Mouse (Mus musculus): ENCODE measurements around the gene Snap23. TPM values are rescaled to one million over a fixed set of nuclear protein-coding genes. Genes with fewer than 3 reads are reported as not detected.
A peak's percentile ranks its signal among the peaks of the same experiment; 100 is the strongest.

The Snap23 gene
- total and polyA plus RNA-seq, 2 experiments, result 5.1 to 31.3 TPM

DNA sequence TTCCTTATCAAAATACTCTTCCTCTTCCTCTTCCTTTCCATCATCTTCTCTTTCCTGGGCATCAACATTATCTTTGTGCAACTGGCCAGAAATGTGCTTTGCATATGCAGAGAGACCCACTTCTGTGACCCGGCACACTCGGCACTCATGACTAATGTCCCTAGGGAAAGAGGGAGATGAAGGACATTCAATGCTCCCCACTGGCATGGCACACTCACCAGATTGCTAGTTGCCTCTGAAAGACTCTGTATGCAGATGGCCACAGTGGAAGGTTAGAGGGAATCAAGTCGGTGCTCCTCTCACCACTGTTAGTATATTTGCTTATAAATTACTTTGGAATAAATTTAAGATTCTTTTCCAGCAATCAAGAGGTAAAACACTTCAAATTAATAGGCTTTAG, 28.1 kb upstream of the Snap23 start:
- H3K9ac ChIP-seq (ENCODE audit: low read depth, low read length), result no peak overlapping the region

DNA sequence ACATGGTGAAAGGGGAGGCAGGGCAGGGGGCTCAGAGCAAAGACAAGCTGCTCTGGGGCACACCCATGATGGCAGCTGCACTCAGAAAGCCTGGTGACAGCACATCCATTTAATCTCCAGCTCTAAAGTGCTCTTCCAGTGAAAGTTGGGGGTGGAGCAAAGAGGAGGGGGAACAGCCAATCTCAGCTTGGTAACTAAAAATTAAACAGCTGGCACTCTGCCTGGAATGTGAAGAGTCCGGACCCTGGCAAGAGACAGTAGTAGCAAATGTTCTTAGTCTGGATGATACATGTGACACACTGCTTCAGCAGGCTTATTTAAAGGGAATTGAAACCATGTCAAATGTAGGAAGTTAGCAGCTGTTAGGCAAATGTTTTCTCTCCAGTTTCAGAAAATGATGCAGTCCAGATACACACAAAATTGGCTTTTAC, 27.7 kb upstream of the Snap23 start:
- no peaks in the 10 kb centered on the region for H3K27me3 ChIP-seq (ENCODE audit: control insufficient read depth, insufficient read depth, low read length)
- peaks cover 16% of the 10 kb centered on the region for H3K36me3 ChIP-seq (ENCODE audit: control insufficient read depth, insufficient read depth, low read length)
- H3K4me1 ChIP-seq (ENCODE audit: control insufficient read depth, insufficient read depth, low read length), result peaks cover 1% of the 10 kb centered on the region; the same call in 1 of the 2 replicates
- H3K4me3 ChIP-seq (ENCODE audit: insufficient read depth, low read depth, low read length), result no peak overlapping the region
- TF ChIP-seq POLR2A (IDR thresholded peaks at IDR 0.05; ENCODE audit: extremely low read depth, insufficient read depth, low read length) (no peak), CTCF (IDR thresholded peaks at IDR 0.05; ENCODE audit: low read depth, low read length) (no peak)
- no peak overlapping the region for H3K27ac ChIP-seq (replicated peaks; ENCODE audit: insufficient read depth, low read depth, low read length)
- no peak overlapping the region for H3K9ac ChIP-seq (ENCODE audit: low read depth, low read length)
- H3K79me2 ChIP-seq (ENCODE audit: control insufficient read depth, insufficient read depth, low read length), result peaks cover 2% of the 10 kb centered on the region; the same call in 1 of the 2 replicates
- 0% methylated on average over 1 of the region's 1 CpGs for WGBS
- peak; percentile 92 for DNase-seq (ENCODE audit: extremely low read depth, low read depth, low spot score)

More for the DNA sequence above, 28.1 kb upstream of the Snap23 start:
- DNase-seq (ENCODE audit: extremely low read depth, low read depth, low spot score), result no peak
- Histone ChIP-seq H3K4me3 (ENCODE audit: insufficient read depth, low read depth, low read length) (no peak overlapping the region), H3K27ac (replicated peaks; ENCODE audit: insufficient read depth, low read depth, low read length) (no peak overlapping the region), H3K36me3 (ENCODE audit: control insufficient read depth, insufficient read depth, low read length) (peaks cover 19% of the 10 kb centered on the region), H3K27me3 (ENCODE audit: control insufficient read depth, insufficient read depth, low read length) (no peaks in the 10 kb centered on the region), H3K4me1 (ENCODE audit: control insufficient read depth, insufficient read depth, low read length) (peaks cover 1% of the 10 kb centered on the region; the same call in 1 of the 2 replicates), H3K79me2 (ENCODE audit: control insufficient read depth, insufficient read depth, low read length) (0 out of 2 replicates have a peak, but pooled peaks cover 2% of the 10 kb centered on the region)
- 63% methylated on average over 3 of the region's 3 CpGs for WGBS
- TF ChIP-seq CTCF (IDR thresholded peaks at IDR 0.05; ENCODE audit: low read depth, low read length), result no peak
- no peak for TF ChIP-seq POLR2A (IDR thresholded peaks at IDR 0.05; ENCODE audit: extremely low read depth, insufficient read depth, low read length)

DNA sequence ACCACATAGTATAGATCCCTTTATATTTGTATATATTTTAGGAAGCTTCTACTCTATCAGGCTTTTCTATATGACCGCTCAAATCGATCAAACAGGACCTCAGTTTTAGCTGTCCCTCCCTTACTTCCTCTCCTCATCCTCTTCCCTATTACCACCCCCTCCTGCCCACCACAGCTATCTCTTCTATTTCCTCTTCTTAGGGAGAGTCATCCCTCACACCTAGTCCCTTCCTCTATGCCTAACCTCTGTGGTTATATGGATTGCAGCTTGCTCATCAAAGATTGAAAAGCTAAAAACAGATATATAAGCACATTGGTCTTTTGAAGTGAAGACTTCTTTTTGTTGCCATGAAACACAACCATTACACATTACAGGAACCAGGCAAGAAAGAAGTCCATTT, 22.7 kb upstream of the Snap23 start:
- H3K27ac ChIP-seq (replicated peaks; ENCODE audit: insufficient read depth, low read depth, low read length), result no peak overlapping the region
- WGBS, result 90% methylated on average over 2 of the region's 2 CpGs
- peaks cover 9% of the 10 kb centered on the region; the same call in 1 of the 2 replicates for H3K79me2 ChIP-seq (ENCODE audit: control insufficient read depth, insufficient read depth, low read length)
- TF ChIP-seq CTCF (IDR thresholded peaks at IDR 0.05; ENCODE audit: low read depth, low read length) (no peak), POLR2A (IDR thresholded peaks at IDR 0.05; ENCODE audit: extremely low read depth, insufficient read depth, low read length) (no peak)
- no peak overlapping the region for H3K9ac ChIP-seq (ENCODE audit: low read depth, low read length)
- no peaks in the 10 kb centered on the region for H3K27me3 ChIP-seq (ENCODE audit: control insufficient read depth, insufficient read depth, low read length)
- DNase-seq (ENCODE audit: extremely low read depth, low read depth, low spot score), result no peak
- peaks cover 6% of the 10 kb centered on the region for H3K36me3 ChIP-seq (ENCODE audit: control insufficient read depth, insufficient read depth, low read length)
- H3K4me3 ChIP-seq (ENCODE audit: insufficient read depth, low read depth, low read length), result no peak overlapping the region
- H3K4me1 ChIP-seq (ENCODE audit: control insufficient read depth, insufficient read depth, low read length), result peaks cover 1% of the 10 kb centered on the region; the same call in 1 of the 2 replicates

DNA sequence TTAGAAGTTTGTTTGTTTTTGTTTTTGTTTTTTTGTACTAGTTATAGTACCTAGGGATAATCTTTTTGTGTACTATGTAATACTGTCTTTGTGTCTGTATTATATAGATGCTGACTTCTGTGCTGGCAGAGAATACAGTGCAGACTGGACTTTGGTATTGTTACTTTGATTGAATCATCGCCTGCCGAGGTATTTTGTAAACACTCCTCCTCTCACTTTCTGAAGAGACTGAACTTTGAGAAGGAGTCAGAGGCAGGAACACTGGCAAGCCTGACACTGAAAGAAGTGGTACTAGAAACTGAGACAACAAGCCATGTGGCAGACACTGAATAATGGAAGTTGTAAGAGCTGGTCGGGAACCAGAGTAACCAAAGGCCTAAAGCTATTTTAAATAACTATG, 10.6 kb upstream of the Snap23 start:
- WGBS, result 17% methylated on average over 3 of the region's 3 CpGs
- TF ChIP-seq POLR2A (IDR thresholded peaks at IDR 0.05; ENCODE audit: extremely low read depth, insufficient read depth, low read length) (no peak), CTCF (IDR thresholded peaks at IDR 0.05; ENCODE audit: low read depth, low read length) (no peak)
- Histone ChIP-seq H3K79me2 (ENCODE audit: control insufficient read depth, insufficient read depth, low read length) (peaks cover 25% of the 10 kb centered on the region), H3K36me3 (ENCODE audit: control insufficient read depth, insufficient read depth, low read length) (peaks cover 24% of the 10 kb centered on the region), H3K27me3 (ENCODE audit: control insufficient read depth, insufficient read depth, low read length) (no peaks in the 10 kb centered on the region), H3K4me1 (ENCODE audit: control insufficient read depth, insufficient read depth, low read length) (peaks cover 12% of the 10 kb centered on the region), H3K4me3 (ENCODE audit: insufficient read depth, low read depth, low read length) (no peak overlapping the region), H3K9ac (ENCODE audit: low read depth, low read length) (no peak overlapping the region), H3K27ac (replicated peaks; ENCODE audit: insufficient read depth, low read depth, low read length) (peak overlapping the region; percentile 15)
- peak; percentile 83 for DNase-seq (ENCODE audit: extremely low read depth, low read depth, low spot score)

DNA sequence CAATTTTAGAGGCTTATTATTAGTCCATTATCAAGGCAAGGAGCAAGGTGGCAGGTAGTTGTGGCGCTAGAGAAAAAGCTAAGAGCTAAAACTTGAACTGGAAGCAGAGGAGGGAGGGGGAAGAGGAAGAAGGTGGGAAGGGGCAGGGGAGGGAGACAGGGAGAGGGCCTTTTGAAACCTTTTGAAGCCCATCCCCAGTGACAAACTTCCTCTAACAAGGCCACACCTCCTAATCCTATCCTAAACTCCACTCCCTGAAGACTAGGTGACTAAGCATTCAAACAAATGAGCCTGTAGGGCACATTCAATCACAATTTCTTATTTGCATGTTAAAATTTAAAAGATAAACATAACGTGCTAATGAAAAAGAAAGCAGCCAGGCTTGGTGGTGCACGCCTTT, 8.7 kb upstream of the Snap23 start:
- 82% methylated on average over 3 of the region's 3 CpGs for WGBS
- Histone ChIP-seq H3K4me3 (ENCODE audit: insufficient read depth, low read depth, low read length) (no peak overlapping the region), H3K79me2 (ENCODE audit: control insufficient read depth, insufficient read depth, low read length) (peaks cover 35% of the 10 kb centered on the region), H3K9ac (ENCODE audit: low read depth, low read length) (no peak overlapping the region), H3K4me1 (ENCODE audit: control insufficient read depth, insufficient read depth, low read length) (peaks cover 15% of the 10 kb centered on the region), H3K36me3 (ENCODE audit: control insufficient read depth, insufficient read depth, low read length) (peaks cover 10% of the 10 kb centered on the region), H3K27ac (replicated peaks; ENCODE audit: insufficient read depth, low read depth, low read length) (no peak overlapping the region), H3K27me3 (ENCODE audit: control insufficient read depth, insufficient read depth, low read length) (no peaks in the 10 kb centered on the region)
- TF ChIP-seq POLR2A (IDR thresholded peaks at IDR 0.05; ENCODE audit: extremely low read depth, insufficient read depth, low read length) (no peak), CTCF (IDR thresholded peaks at IDR 0.05; ENCODE audit: low read depth, low read length) (no peak)
- DNase-seq (ENCODE audit: extremely low read depth, low read depth, low spot score), result no peak

DNA sequence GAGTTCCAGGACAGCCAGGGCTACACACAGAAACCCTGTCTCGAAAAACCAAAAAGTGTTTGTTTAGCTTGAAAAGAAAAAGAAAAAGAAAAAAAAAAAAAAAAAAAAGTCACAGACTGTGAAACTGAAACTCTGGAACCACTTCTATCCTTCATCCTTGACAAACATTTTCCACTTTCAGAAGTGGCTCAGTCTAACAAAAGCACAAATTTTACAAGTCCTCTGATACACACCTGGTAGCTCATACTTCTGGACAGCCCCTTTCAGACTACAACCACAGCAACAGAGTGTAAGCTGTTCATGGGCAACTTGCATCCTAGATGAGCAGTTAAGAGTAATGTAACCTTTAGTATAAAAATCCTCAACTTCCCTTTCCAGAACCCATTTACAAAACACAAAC, 5.9 kb upstream of the Snap23 start:
- H3K4me1 ChIP-seq (ENCODE audit: control insufficient read depth, insufficient read depth, low read length), result peaks cover 14% of the 10 kb centered on the region
- no peak overlapping the region for H3K27ac ChIP-seq (replicated peaks; ENCODE audit: insufficient read depth, low read depth, low read length)
- no peaks in the 10 kb centered on the region for H3K27me3 ChIP-seq (ENCODE audit: control insufficient read depth, insufficient read depth, low read length)
- DNase-seq (ENCODE audit: extremely low read depth, low read depth, low spot score), result no peak
- peaks cover 29% of the 10 kb centered on the region for H3K79me2 ChIP-seq (ENCODE audit: control insufficient read depth, insufficient read depth, low read length)
- no peak overlapping the region for H3K4me3 ChIP-seq (ENCODE audit: insufficient read depth, low read depth, low read length)
- TF ChIP-seq CTCF (IDR thresholded peaks at IDR 0.05; ENCODE audit: low read depth, low read length) (no peak), POLR2A (IDR thresholded peaks at IDR 0.05; ENCODE audit: extremely low read depth, insufficient read depth, low read length) (no peak)
- 41% methylated on average over 1 of the region's 1 CpGs for WGBS
- no peak overlapping the region for H3K9ac ChIP-seq (ENCODE audit: low read depth, low read length)
- peaks cover 3% of the 10 kb centered on the region; the same call in 1 of the 2 replicates for H3K36me3 ChIP-seq (ENCODE audit: control insufficient read depth, insufficient read depth, low read length)

Data from liver, adult 2 months (tissue).